Mouse (Mus musculus) thymus, adult 2 months (tissue): ENCODE data around the gene Olfr609. TPM values are rescaled to one million over a fixed set of nuclear protein-coding genes. Genes with fewer than 3 reads are reported as not detected.
"Not testable (repeated sequence)": the region's sequence is repeated elsewhere in the genome, so short reads cannot be mapped to it uniquely, and the experiment has no call there.

ENCODE experiments used
- DNase-seq: peaks from one replicate; pipeline ENCODE4 v3.0.0; 2021
- H3K27ac ChIP-seq: fragments of 200-500 bp; 2 replicates; pipeline ENCODE4 v1.5.1; 2012; ENCODE audit warnings: low read length, control low read depth; ENCODE audit not compliant: control insufficient read depth, insufficient read depth
- H3K27me3 ChIP-seq: fragments of 200-500 bp; 2 replicates; pipeline ENCODE4 v1.6.1; 2012; ENCODE audit warnings: mild to moderate bottlenecking, low read length, moderate library complexity, mixed read lengths; ENCODE audit not compliant: control insufficient read depth, insufficient read depth
- H3K36me3 ChIP-seq: fragments of 200-500 bp; 2 replicates; pipeline ENCODE4 v1.6.1; 2012; ENCODE audit warnings: mild to moderate bottlenecking, low read length, moderate library complexity; ENCODE audit not compliant: control insufficient read depth, insufficient read depth
- H3K4me1 ChIP-seq: fragments of 200-500 bp; replicated peaks from 2 replicates; pipeline ENCODE4 v1.6.1; 2012; ENCODE audit warnings: low read length; ENCODE audit not compliant: control insufficient read depth, insufficient read depth
- H3K4me3 ChIP-seq: fragments of 200-500 bp; 2 replicates; pipeline ENCODE4 v1.5.1; 2012; ENCODE audit warnings: mild to moderate bottlenecking, low read length, control low read depth, moderate library complexity; ENCODE audit not compliant: control insufficient read depth, insufficient read depth
- CTCF ChIP-seq: fragments of 200-500 bp; IDR thresholded peaks from 2 replicates; pipeline ENCODE4 v1.5.1; 2012; ENCODE audit warnings: mild to moderate bottlenecking, control low read depth, low read length, moderate library complexity, borderline replicate concordance; ENCODE audit not compliant: control insufficient read depth, poor library complexity, insufficient read depth; ENCODE audit errors: extremely low read depth
- POLR2A ChIP-seq: fragments of 200-500 bp; IDR thresholded peaks from 2 replicates; pipeline ENCODE4 v1.6.1; 2012; ENCODE audit warnings: mild to moderate bottlenecking, low read length, control low read depth, moderate library complexity; ENCODE audit not compliant: control insufficient read depth, poor library complexity, insufficient read depth; ENCODE audit errors: extremely low read depth
- WGBS: fragments of 180-500 bp; shearing (Covaris S2); methylation state at CpG from one replicate; pipeline ENCODE4 v1.1.7; 2018; 5-methylcytosine and 5-hydroxymethylcytosine counted together
- polyA plus RNA-seq: library from polyadenylated mRNA; depleted of rRNA; stranded (reverse); fragments of >200 nt; gene quantifications from 2 replicates; pipeline ENCODE4 v1.2.3, GENCODE M21; 2012; rRNA removed

Olfr609 gene
- not detected in 2 replicates for polyA plus RNA-seq

- Histone ChIP-seq H3K4me1 (no peaks in the 10 kb centered on the region), H3K27ac (no peak within 1 kb of the TSS), H3K36me3 (no peaks in the 10 kb centered on the region), H3K4me3 (no peak within 1 kb of the TSS), H3K27me3 (no peaks in the 10 kb centered on the region)
- TF ChIP-seq CTCF (no peak), POLR2A (no peak)
- WGBS, result 86% methylated on average over 1 of the region's 1 CpGs
- no peak for DNase-seq
These were observed at the start of gene Olfr609 for GRCm38 (mm10) chr7:103497962-103498361. Gene Olfr609 (minus strand): TSS chr7:103498062.

GRCm38 (mm10) chr7:103542617-103543016 lies 44.8 kb upstream of the Olfr609 start, which contains the start of gene Olfr612:
Gene Olfr612 (minus strand): TSS chr7:103542717.
- whole genome bisulfite sequencing, result 93% methylated on average over 2 of the region's 2 CpGs
- H3K27me3 ChIP-seq, result not testable (repeated sequence)

GRCm38 (mm10) chr7:103520746-103521145 lies 22.9 kb upstream of the Olfr609 start, which contains the start of gene Olfr611:
Gene Olfr611 (minus strand): TSS chr7:103520846.
- H3K36me3 ChIP-seq, H3K27me3 ChIP-seq, H3K4me1 ChIP-seq, H3K27ac ChIP-seq, DNase-seq, H3K4me3 ChIP-seq: not testable (repeated sequence)
- WGBS, result 79% methylated on average over 1 of the region's 1 CpGs

More at GRCm38 (mm10) chr7:103542617-103543016, 44.8 kb upstream of the Olfr609 start, which contains the start of gene Olfr612:
- not testable (repeated sequence) for H3K36me3 ChIP-seq, H3K4me1 ChIP-seq, DNase-seq, H3K27ac ChIP-seq, H3K4me3 ChIP-seq

- Histone ChIP-seq H3K36me3 (no peaks in the 10 kb centered on the region), H3K27me3 (no peaks in the 10 kb centered on the region), H3K27ac (no peak within 1 kb of the TSS), H3K4me3 (no peak within 1 kb of the TSS), H3K4me1 (no peaks in the 10 kb centered on the region)
- TF ChIP-seq CTCF (no peak), POLR2A (no peak)
- no peak for DNase-seq
- WGBS, result 91% methylated on average over 2 of the region's 2 CpGs
These were observed 14.2 kb upstream of the Olfr609 start, which contains the start of gene Olfr610 for GRCm38 (mm10) chr7:103512022-103512421. Gene Olfr610 (minus strand): TSS chr7:103512122.

- H3K27me3 ChIP-seq, DNase-seq, H3K27ac ChIP-seq, H3K4me1 ChIP-seq, H3K36me3 ChIP-seq, H3K4me3 ChIP-seq: not testable (repeated sequence)
- 93% methylated on average over 9 of the region's 9 CpGs for WGBS
These were observed 20.8 kb downstream of the Olfr609 start for GRCm38 (mm10) chr7:103477106-103477505.

GRCm38 (mm10) chr7:103469577-103469976 lies 28.3 kb downstream of the Olfr609 start, which contains the start of gene Olfr608:
Gene Olfr608 (plus strand): TSS chr7:103469877.
- no peak for TF ChIP-seq POLR2A
- TF ChIP-seq CTCF, result no peak
- no peak within 1 kb of the TSS for H3K27ac ChIP-seq
- H3K4me3 ChIP-seq, result no peak within 1 kb of the TSS
- no peaks in the 10 kb centered on the region for H3K36me3 ChIP-seq
- H3K4me1 ChIP-seq, result no peaks in the 10 kb centered on the region
- DNase-seq, result no peak
- no peaks in the 10 kb centered on the region for H3K27me3 ChIP-seq

GRCm38 (mm10) chr7:103460590-103460989 lies 37.3 kb downstream of the Olfr609 start:
- no peaks in the 10 kb centered on the region for H3K27me3 ChIP-seq
- no peak for DNase-seq
- H3K4me3 ChIP-seq, result no peak overlapping the region
- TF ChIP-seq POLR2A (no peak), CTCF (no peak)
- WGBS, result 96% methylated on average over 5 of the region's 5 CpGs
- no peaks in the 10 kb centered on the region for H3K4me1 ChIP-seq
- H3K27ac ChIP-seq, result no peak overlapping the region
- H3K36me3 ChIP-seq, result no peaks in the 10 kb centered on the region

GRCm38 (mm10) chr7:103448746-103449145 lies 49.1 kb downstream of the Olfr609 start, which contains the start of gene Olfr606:
Gene Olfr606 (plus strand): TSS chr7:103449046.
- TF ChIP-seq CTCF (no peak), POLR2A (no peak)
- Histone ChIP-seq H3K27ac (no peak within 1 kb of the TSS), H3K4me1 (no peaks in the 10 kb centered on the region), H3K4me3 (no peak within 1 kb of the TSS), H3K36me3 (no peaks in the 10 kb centered on the region), H3K27me3 (no peaks in the 10 kb centered on the region)
- 95% methylated on average over 2 of the region's 2 CpGs for WGBS
- no peak for DNase-seq
